Mouse (Mus musculus) ES-E14 (cell line): Measurements from ENCODE around the gene Olfr145. TPM values are rescaled to one million over a fixed set of nuclear protein-coding genes. Genes with fewer than 3 reads are reported as not detected.

ENCODE experiments used
- DNase-seq: peaks from one replicate; pipeline ENCODE4 v3.0.0-alpha.2; 2013; ENCODE audit warnings: low read depth, low spot score
- H3K27ac ChIP-seq: 2 replicates; pipeline ENCODE4 v1.5.1; 2012; ENCODE audit warnings: low read depth, mild to moderate bottlenecking, low read length, moderate library complexity, mixed read lengths; ENCODE audit not compliant: poor library complexity, insufficient read depth, severe bottlenecking
- H3K36me3 ChIP-seq: 2 replicates; pipeline ENCODE4 v1.6.1; 2012; ENCODE audit warnings: mild to moderate bottlenecking, low read length, moderate library complexity, mixed read lengths; ENCODE audit not compliant: control insufficient read depth, poor library complexity, insufficient read depth, severe bottlenecking
- H3K4me1 ChIP-seq, 2 experiments: fragments of 150-350 bp in 1 of 2; sonication (generic) in 1 of 2; 2 replicates each; pipeline ENCODE4 v1.6.1; 2012; ENCODE audit warnings: low read length in 2 of 2, mild to moderate bottlenecking in 1 of 2, mixed read lengths in 1 of 2; ENCODE audit not compliant: control insufficient read depth in 2 of 2, insufficient read depth in 2 of 2, poor library complexity in 1 of 2
- H3K4me3 ChIP-seq, 2 experiments: fragments of 150-350 bp in 1 of 2; sonication (generic) in 1 of 2; 2 replicates each; pipeline ENCODE4 v1.5.1; 2012; ENCODE audit warnings: low read length in 2 of 2, low read depth in 1 of 2, mild to moderate bottlenecking in 1 of 2, mixed read lengths in 1 of 2; ENCODE audit not compliant: insufficient read depth in 1 of 2, poor library complexity in 1 of 2, severe bottlenecking in 1 of 2
- H3K9ac ChIP-seq: 2 replicates; pipeline ENCODE4 v1.6.1; 2012; ENCODE audit warnings: low read depth, mild to moderate bottlenecking, low read length, mixed read lengths; ENCODE audit not compliant: poor library complexity, insufficient read depth, severe bottlenecking
- H3K9me3 ChIP-seq: fragments of 150-350 bp; sonication (generic); 2 replicates; pipeline ENCODE4 v1.6.1; 2012; ENCODE audit warnings: low read depth, mild to moderate bottlenecking, low read length; ENCODE audit not compliant: control insufficient read depth, insufficient read depth
- CHD2 ChIP-seq: IDR thresholded peaks from 2 replicates; pipeline ENCODE4 v1.6.1; 2014; ENCODE audit warnings: mild to moderate bottlenecking, low read depth, low read length, inconsistent platforms
- HCFC1 ChIP-seq: IDR thresholded peaks from 2 replicates; pipeline ENCODE4 v1.6.1; 2012; ENCODE audit warnings: low read length, inconsistent platforms, borderline replicate concordance; ENCODE audit not compliant: insufficient read depth
- MAFK ChIP-seq: IDR thresholded peaks from 2 replicates; pipeline ENCODE4 v1.6.1; 2014; ENCODE audit warnings: mild to moderate bottlenecking, low read depth, low read length, inconsistent platforms; ENCODE audit not compliant: insufficient read depth
- ZC3H11A ChIP-seq: IDR thresholded peaks from 2 replicates; pipeline ENCODE4 v1.6.1; 2012; ENCODE audit warnings: low read depth, mild to moderate bottlenecking, inconsistent platforms, low read length, borderline replicate concordance
- ZNF384 ChIP-seq: IDR thresholded peaks from 2 replicates; pipeline ENCODE4 v1.6.1; 2012; ENCODE audit warnings: low read depth, low read length, inconsistent platforms
- in situ Hi-C, 2 experiments: fragments of 600-800 bp; cut with MboI; formaldehyde crosslinking; loops; one replicate each; pipeline ENCODE4 v1.15.1; 2025; ENCODE audit warnings: low sequenced_read_pairs in 2 of 2, inconsistent platforms in 1 of 2; ENCODE audit not compliant: unreplicated experiment in 2 of 2
- total RNA-seq: library from RNA; depleted of rRNA; stranded (reverse); fragments of 300-350 nt; gene quantifications from 2 replicates; pipeline ENCODE4 v1.2.3, GENCODE M21; 2012

Olfr145 gene
- total RNA-seq, 1 experiment: not detected

- in situ Hi-C loops: no loop called here
- Histone ChIP-seq H3K27ac (no peak overlapping the region), H3K9ac (no peak overlapping the region)
Observed at GRCm38 (mm10) chr9:37871097-37871496, 25.4 kb upstream of the Olfr145 start.

GRCm38 (mm10) chr9:37871536-37871935 lies 25.0 kb upstream of the Olfr145 start:
- Histone ChIP-seq H3K36me3 (no peaks in the 10 kb centered on the region), H3K9ac (no peak overlapping the region), H3K4me3 (no peak overlapping the region), H3K27ac (no peak overlapping the region), H3K4me1 (no peaks in the 10 kb centered on the region), H3K9me3 (no peaks in the 10 kb centered on the region)
- TF ChIP-seq HCFC1 (no peak), MAFK (no peak), ZNF384 (no peak), ZC3H11A (no peak), CHD2 (no peak)
- no peak for DNase-seq
- in situ Hi-C loops: no loop called here

More at GRCm38 (mm10) chr9:37871097-37871496, 25.4 kb upstream of the Olfr145 start:
- Histone ChIP-seq H3K9me3 (no peaks in the 10 kb centered on the region), H3K4me3 (no peak overlapping the region), H3K36me3 (no peaks in the 10 kb centered on the region), H3K4me1 (no peaks in the 10 kb centered on the region)
- TF ChIP-seq HCFC1 (no peak), MAFK (no peak), ZNF384 (no peak), ZC3H11A (no peak), CHD2 (no peak)
- no peak for DNase-seq

- H3K36me3 ChIP-seq: no peaks in the 10 kb centered on the region
- in situ Hi-C loops: no loop called here
- H3K9ac ChIP-seq: no peak overlapping the region
- TF ChIP-seq HCFC1: no peak
- TF ChIP-seq MAFK: no peak
- no peak for TF ChIP-seq CHD2
- no peak for TF ChIP-seq ZC3H11A
- no peak for TF ChIP-seq ZNF384
- no peak overlapping the region for H3K4me3 ChIP-seq
- no peaks in the 10 kb centered on the region for H3K9me3 ChIP-seq
- no peak for DNase-seq
- no peak overlapping the region for H3K27ac ChIP-seq
- no peaks in the 10 kb centered on the region for H3K4me1 ChIP-seq
Observed at GRCm38 (mm10) chr9:37890960-37891359, 5.6 kb upstream of the Olfr145 start.

GRCm38 (mm10) chr9:37905555-37905954 lies 9.0 kb downstream of the Olfr145 start:
- in situ Hi-C loops: loop anchor here in 1 of 2 experiments (25.0 kb wide), 1 partner anchor 493 kb away; the partner anchor contains the start of gene Robo4

GRCm38 (mm10) chr9:37917540-37917939 lies 21.0 kb downstream of the Olfr145 start, which contains the start of gene Olfr878:
Olfr878 (plus strand) TSS chr9:37917840.
- no peak within 1 kb of the TSS for H3K4me3 ChIP-seq
- TF ChIP-seq HCFC1 (no peak), ZNF384 (no peak), MAFK (no peak), CHD2 (no peak), ZC3H11A (no peak)
- DNase-seq: no peak
- no peaks in the 10 kb centered on the region for H3K36me3 ChIP-seq
- no peak within 1 kb of the TSS for H3K27ac ChIP-seq
- no peak within 1 kb of the TSS for H3K9ac ChIP-seq
- H3K9me3 ChIP-seq: no peaks in the 10 kb centered on the region
- H3K4me1 ChIP-seq: no peaks in the 10 kb centered on the region
- in situ Hi-C loops: loop anchor here in 1 of 2 experiments (25.0 kb wide), 1 partner anchor 505 kb away; the partner anchor contains the start of gene Robo4

More at GRCm38 (mm10) chr9:37905555-37905954, 9.0 kb downstream of the Olfr145 start:
- no peak overlapping the region for H3K4me3 ChIP-seq
- no peak overlapping the region for H3K27ac ChIP-seq
- TF ChIP-seq HCFC1 (no peak), ZNF384 (no peak), CHD2 (no peak), ZC3H11A (no peak), MAFK (no peak)
- no peaks in the 10 kb centered on the region for H3K9me3 ChIP-seq
- H3K9ac ChIP-seq: no peak overlapping the region
- no peaks in the 10 kb centered on the region for H3K36me3 ChIP-seq
- no peak for DNase-seq
- no peaks in the 10 kb centered on the region for H3K4me1 ChIP-seq
